Mouse (Mus musculus): ENCODE results near the gene Wee2.

GRCm38 (mm10) chr6:40436047-40436483, 2.8 kb upstream of the Wee2 start, which contains the start of gene E330009J07Rik:
- TF ChIP-seq CTCF (IDR thresholded peaks at IDR 0.05; ENCODE audit: extremely low read depth, insufficient read length, insufficient replicate concordance, low read depth, low read length) (no peak), POLR2A (IDR thresholded peaks at IDR 0.05; ENCODE audit: low read depth, low read length) (peak; percentile 42; the same call in 1 of the 2 replicates)
